Mouse (Mus musculus): Measurements from ENCODE around the gene Gm29609.
A peak's percentile ranks its signal among the peaks of the same experiment; 100 is the strongest.
"Not testable (repeated sequence)": the region's sequence is repeated elsewhere in the genome, so short reads cannot be mapped to it uniquely, and the experiment has no call there.

Gene Gm29609

DNA sequence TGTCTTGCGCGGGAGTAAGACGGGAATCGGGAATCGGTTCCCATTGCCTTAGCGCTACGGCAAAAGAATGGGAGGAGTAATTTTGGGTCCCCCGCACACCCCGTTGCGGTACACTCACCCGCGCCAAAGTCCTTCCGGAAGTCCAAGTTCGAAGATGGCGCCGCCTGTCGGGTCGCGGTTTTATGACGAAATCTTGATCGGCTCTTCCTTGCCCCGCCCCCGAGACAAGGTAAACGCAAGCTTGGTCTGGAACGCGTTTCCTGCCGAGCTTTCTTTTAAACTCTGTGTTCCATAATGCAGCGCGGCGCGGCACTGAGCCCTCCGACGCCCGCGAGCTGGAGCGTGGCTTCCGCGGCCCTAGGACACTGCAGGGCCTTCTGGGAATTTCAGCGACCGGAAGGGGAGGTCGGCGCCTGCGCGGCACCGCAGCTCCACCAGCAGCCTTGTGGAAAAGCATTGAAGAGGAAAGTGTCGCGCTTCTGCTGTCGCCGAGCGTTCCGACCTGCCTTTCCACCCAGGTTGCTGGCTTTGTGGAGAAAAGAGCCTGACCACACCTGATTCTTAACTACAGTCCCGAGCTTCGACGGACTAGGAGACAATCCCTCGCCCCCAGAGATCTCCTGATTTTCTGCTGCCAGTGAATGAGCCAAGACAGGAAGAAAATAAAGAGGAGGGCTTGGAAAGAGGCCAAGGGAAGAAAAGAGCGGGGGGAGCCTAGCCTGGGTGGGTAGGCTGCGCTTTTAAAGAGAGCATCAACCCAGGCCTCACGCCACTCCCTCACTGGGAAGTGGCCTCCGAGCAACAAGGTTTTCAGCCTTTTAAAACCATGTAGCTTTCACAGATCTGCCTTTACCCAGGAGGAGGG lies at the start of gene Gm29609, which contains the start of gene Gtf3c2:
Gm29609 (minus strand) TSS at position 146 of the 865 bp plus-strand sequence.
Gtf3c2 (minus strand) TSS at position 379 of the 865 bp plus-strand sequence.
- DNase-seq, result peak; percentile 96 to 97

- no peak for DNase-seq
Observed at GRCm38 (mm10) chr5:31226641-31227040, 46.9 kb upstream of the Gm29609 start.

DNA sequence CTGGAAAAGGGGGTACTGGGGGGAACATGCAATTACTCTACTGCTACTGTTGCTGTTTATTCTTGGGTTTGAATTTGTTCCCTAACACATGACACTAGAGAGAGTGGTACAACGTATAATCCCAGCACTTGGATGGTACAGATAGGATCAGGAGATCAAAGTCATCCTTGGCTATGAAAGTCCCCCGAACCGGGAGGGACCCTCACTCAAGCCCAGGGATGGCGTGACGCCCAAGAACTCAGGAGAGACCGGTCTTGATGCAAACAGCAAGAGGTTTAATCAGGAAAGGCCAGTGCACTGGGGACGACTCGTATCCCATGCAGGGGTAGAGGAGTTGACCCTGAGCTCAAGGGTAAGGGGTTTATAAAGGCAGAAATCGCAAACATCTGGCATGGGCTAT lies 43.0 kb upstream of the Gm29609 start:
- no peak for DNase-seq

DNA sequence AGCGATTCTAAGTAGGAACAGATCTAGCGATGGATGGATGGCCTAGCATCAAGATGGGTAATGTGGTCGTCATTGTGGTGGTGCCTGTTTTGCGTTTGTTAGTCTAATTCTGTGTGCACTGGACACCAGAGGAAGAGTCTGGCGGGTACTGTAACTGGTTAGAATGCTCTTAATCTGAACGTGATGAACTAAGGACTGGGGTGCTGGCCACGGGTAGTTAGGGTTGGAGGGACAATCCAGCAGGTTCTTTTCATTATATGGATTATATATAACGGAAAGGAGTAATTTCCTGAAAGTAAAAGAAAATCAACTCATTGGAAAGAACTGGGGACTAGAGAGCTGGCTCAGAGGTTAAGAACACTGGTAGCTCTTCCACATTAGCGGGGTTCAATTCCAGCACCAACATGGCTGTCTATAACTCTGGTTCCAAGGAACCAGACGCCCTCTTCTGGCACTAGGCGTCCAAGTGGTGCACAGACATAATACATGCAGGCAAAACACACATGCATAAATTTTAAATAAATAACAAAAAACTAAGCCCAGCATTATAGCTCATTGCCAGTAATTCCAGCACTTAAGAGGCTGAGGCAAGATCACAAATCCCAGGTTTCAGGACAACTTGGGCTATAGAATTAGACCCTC lies 41.7 kb upstream of the Gm29609 start:
- peak in 1 of 2 experiments; percentile 20 for DNase-seq

GRCm38 (mm10) chr5:31220448-31221303 lies 41.0 kb upstream of the Gm29609 start, which contains the start of gene Ppm1g:
Gene Ppm1g, minus strand, starts transcription at chr5:31220687.
- DNase-seq, result peak; percentile 93 to 97

DNA sequence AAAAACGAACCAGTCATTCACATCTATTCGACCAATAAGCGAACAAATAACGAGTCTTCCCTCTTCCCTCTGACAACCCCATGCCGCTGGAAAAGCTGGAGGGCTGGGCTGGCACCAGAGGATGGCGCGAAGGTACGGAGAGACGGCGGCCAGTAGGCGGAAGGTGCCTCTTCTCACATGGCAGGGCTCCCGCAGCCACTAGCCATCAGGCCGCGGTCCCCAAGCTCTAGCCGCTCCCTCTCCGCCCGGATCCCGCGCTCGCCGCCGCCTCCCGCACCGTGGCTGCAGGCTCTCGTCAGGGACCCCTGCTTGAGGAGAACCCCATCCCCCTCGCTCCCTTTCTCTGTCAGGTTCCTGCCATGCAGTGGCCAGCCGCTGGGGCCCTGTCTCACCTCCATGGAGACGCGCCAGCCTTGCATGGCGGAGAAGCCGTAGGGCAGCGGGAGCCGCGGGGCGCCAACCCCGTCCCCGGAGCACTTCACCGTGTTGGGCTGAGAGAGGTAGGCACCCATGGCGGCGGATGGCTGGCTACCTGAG lies 40.3 kb upstream of the Gm29609 start:
- DNase-seq, result no peak

- DNase-seq, result no peak
Observed at GRCm38 (mm10) chr5:31219474-31219873, 39.8 kb upstream of the Gm29609 start.

- no peak for DNase-seq
Observed at GRCm38 (mm10) chr5:31219070-31219469, 39.4 kb upstream of the Gm29609 start.

DNA sequence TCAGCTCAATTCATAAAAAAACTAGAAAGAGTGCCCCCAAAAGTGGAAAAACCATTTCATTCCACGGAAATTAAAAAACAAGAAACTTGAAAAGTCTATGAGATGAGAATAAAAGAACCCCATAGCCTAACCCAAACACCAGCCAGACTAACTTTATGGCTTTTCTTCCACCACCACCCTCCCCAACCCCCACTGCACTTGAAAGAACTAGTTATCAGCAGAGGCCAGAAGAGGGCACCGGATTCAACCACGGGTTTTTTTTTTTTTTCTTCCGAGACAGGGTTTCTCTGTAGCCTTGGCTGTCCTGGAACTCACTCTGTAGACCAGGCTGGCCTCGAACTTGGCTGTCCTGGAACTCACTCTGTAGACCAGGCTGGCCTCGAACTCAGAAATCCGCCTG lies 38.6 kb upstream of the Gm29609 start:
- no peak for DNase-seq

GRCm38 (mm10) chr5:31216554-31216953 lies 36.8 kb upstream of the Gm29609 start:
- DNase-seq, result not testable (repeated sequence)

GRCm38 (mm10) chr5:31204421-31204820 lies 24.7 kb upstream of the Gm29609 start:
- no peak for DNase-seq

DNA sequence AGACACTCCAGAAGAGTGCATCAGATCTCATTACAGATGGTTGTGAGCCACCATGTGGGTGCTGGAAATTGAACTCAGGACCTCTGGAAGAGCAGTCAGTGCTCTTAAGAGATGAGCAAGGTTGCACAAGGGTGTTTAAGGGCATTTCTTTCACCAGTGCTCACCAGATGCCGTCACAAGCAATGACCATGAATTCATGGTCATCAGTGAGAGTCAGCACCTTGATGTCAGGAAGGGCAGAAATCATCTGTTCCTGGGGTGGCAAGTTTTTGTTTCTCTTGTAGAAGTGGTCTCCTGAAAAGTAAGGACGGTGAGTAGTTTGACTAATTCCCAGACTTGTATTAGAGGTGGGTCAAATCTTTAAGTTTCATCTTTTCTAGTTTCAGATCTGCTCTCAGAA lies 24.2 kb upstream of the Gm29609 start:
- no peak for DNase-seq

- DNase-seq, result no peak
Observed at GRCm38 (mm10) chr5:31202933-31203332, 23.2 kb upstream of the Gm29609 start.

DNA sequence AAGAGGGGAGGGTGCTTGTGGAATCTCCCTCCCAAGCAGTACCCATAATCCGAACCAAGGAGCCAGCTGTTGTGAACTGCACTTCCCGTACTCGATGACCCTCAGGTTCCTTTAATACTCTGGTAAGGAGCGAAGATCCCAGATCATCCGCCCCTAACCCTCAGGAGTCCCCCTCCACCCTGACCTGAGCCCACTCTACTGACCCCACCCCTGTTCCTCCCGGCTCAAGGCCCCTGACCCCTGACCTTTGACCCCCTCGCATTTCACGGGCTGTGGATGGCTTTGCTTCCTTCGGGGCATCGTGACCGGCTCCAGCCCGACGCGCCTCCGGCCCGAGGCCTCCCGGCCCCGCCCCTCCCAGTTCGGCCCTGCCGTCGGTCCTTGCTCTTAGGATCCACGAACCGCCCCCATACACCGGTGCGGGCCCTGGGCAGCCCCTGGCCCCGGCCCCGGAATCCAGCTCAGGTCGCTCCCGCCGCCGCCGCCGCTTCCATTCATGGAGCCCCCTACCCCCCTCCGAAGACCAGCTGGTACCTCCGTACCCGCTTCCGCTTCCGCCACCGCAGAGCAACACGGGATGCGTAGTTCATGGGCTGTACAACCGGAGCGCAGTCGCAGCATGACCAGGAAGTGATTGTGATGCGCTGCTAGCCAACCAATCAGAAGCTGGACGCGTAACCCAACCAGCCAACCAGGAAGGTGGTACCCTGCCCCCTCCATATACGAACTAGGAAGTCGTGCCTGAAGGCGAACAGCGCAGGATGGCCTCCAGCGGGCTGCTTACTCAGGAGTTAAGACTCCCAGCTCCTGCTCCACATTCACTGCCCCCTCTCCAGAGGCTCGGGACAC lies 22.3 kb upstream of the Gm29609 start, which contains the start of gene Zfp513:
Zfp513 (minus strand) TSS at position 562 of the 849 bp plus-strand sequence.
- peak; percentile 95 to 97 for DNase-seq

DNA sequence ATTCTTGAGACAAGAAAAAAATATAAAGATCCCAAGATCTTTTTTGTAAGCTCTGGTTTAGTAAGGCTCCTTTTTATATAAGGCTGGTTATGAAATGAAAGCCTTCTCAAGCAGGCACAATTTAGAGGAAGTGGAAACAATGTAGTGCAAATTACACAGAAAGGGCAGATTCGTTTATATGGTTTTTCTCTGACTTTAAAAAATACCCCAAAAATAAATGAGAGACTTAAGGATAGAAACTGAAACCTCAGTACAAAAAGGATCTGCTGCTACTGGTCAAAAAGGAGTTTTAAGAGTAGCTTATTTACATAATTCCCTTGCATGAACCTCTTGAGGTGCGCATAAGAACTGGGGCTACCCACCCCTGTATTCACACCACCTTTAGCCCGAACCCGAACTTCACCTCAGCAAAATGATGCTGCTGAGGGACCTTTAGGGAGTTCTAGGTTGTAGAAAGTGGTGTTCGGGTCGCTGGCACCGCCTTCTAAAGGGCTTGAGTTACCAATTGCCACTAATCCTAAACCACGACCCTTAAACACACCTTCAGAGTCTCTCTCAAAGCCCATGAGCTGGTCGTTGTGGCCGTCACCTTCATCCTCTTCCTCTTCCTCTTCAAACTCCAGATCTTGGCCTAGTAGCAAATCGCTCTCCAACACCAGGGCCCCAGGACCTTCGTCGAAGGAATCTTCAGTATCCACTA lies 21.5 kb upstream of the Gm29609 start:
- peak in 1 of 2 experiments; percentile 23 for DNase-seq

DNA sequence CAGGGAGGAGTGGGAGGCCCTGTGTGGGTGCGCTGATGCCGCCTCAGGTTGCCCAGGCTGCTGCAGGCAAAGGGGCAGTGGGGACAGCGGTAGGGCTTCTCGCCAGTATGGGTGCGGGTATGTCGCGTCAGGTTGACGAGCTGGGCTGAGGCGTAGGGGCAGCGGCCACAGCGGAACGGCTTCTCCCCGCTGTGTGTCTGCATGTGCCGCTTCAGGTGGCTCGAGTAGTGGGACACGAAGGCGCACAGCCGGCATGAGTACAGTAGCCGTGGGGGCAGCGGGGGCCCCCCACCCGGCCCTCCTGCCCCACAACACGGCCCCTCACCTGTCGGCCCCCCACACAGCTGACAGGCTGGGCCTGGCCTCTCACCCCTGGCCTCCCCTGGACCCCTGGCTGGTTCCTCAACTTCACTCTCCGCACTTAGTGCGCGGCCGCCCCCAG lies 20.6 kb upstream of the Gm29609 start:
- peak in 1 of 2 experiments; percentile 39 for DNase-seq

GRCm38 (mm10) chr5:31199893-31200292 lies 20.2 kb upstream of the Gm29609 start:
- no peak for DNase-seq

DNA sequence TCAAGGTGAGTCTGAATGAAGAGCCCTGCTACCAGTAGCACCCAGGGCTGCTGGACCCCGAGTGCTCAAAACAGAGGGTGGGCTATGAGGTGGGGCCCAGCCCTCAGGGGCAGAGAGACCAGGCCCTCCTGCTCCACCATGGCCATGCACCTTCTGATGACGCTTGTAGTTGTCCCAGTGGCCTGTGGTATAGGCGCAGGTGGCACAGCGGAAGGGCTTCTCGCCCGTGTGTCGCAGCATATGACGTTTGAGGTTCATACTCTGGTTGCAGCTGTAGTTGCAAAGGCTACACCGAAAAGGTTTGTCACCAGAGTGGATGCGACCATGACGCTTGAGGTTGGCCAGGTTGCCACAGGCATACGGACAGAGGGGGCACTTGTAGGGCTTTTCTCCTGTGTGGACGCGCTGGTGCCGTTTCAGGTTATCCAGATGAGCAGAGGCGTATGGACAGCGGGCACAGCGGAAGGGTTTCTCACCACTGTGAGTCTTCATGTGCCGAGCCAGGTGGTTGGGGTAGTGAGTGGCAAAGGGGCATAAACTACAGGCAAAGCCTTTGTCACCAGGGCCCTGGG lies 19.7 kb upstream of the Gm29609 start:
- peak in 1 of 2 experiments; percentile 19 for DNase-seq

DNA sequence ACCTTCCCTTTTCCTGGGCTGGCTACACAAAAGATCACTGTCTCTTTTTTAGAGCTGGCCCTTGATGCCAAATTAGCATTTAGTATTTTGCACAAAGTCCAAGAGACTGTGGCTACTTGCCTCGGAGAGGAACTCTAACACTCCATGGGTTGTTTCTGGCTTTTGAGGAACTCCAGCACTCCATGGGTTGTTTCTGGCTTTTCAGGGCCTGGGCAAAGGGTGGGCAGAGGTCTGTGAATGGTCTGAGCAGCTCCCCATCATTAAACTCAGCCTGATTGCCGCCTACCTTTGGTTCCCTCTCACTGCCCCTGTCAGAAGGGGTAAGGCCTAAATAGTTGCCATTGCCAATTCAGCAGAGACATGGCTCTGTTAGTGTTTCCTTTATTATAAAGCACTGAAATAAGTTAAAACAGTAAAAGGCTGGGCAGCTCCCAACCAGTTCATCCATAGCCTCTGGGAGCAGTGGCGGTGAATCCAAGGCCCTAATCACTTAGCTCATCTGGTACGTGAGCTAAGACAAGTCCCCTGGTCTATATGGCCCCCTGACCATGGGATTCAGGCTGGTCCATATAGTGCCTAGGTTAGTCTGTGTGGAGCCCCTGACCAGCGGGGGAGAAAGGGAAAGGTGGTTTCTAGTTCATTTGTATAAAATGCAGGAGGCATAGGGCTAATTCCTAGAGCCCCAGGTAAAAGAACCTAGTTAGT lies 19.1 kb upstream of the Gm29609 start:
- no peak for DNase-seq

GRCm38 (mm10) chr5:31198170-31198569 lies 18.5 kb upstream of the Gm29609 start:
- no peak for DNase-seq
